In the genomic region with DNA sequence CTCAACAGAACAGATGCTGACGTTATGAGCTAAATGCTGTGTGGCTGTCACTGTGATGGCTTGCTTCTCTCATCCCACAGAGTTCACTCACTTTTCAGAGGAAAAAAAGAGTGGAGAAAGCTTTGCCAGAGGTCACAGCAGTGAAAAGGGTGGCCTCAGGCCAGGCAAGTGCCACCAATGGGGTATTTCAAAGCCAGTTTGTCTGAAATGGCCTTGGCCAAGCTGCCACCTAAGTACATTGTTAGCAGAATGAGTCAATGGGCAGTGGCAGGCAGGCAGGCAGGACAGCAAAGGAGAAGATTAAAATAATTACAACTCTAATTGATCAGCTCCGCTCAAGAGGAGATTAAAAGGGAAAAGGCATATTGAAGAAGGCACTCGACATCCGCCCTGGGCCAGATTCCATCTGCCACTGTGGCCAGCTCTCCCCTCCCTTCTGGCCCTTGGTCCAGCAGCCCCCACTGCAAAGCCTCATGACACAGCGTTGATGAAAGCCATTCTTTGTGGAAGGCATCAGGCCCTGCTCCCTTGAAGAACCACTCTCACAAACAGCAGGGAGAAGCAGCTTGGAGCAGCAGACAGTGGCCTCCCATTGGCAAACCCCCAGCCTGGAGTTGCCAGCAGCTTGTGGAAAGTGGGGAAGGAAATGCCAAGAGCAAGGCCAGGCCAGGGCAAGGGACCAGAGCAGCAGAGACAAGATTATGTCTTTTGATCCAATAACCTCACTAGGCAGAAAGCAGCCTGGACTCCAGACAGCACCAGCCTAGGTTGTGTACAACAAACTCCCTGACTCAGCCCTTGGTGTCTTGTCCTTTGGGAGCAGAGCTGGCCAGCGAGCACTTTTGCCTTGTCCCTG, we compare ENCODE assay signal across 8 mouse cellular contexts.
DNase-seq lines count a peak whose midpoint lies in the region; ATAC-seq and TF ChIP-seq lines count a peak whose summit lies in the region.

No protein-coding gene starts in this region.

- H3K4me3 ChIP-seq in heart, adult 2 months: no peak overlapping the region
- no peak overlapping the region for H3K4me3 ChIP-seq in heart, embryonic 10.5 days
- H3K4me3 ChIP-seq in gastrocnemius, adult 2 months: no peak overlapping the region
- H3K4me3 ChIP-seq in midbrain, embryonic 12.5 days: no peak overlapping the region

- no peak for TF ChIP-seq EP300 in heart, adult 2 months (IDR thresholded peaks at IDR 0.05; ENCODE audit: insufficient read depth, low read depth, low read length)

- intact Hi-C loops in heart, adult 2 months (cut with DNase I): no loop called here
- intact Hi-C loops in gastrocnemius, adult 2 months (cut with DNase I): no loop called here

- no peak for TF ChIP-seq POLR2A in heart, adult 2 months (IDR thresholded peaks at IDR 0.05; ENCODE audit: insufficient read depth, low read depth, low read length)

- peak; percentile 86 for ATAC-seq in midbrain, embryonic 12.5 days (ENCODE audit: low FRiP score, low read depth)

- no peak overlapping the region for H3K4me2 ChIP-seq in midbrain, embryonic 12.5 days (replicated peaks)

- H3K4me1 ChIP-seq in heart, adult 2 months (ENCODE audit: control insufficient read depth, insufficient read depth, low read length): peaks cover 1% of the 10 kb centered on the region; the same call in 1 of the 2 replicates
- no peaks in the 10 kb centered on the region for H3K4me1 ChIP-seq in heart, embryonic 10.5 days
- peaks cover 7% of the 10 kb centered on the region for H3K4me1 ChIP-seq in midbrain, embryonic 12.5 days

- 64% methylated on average over 6 of the region's 6 CpGs for WGBS in heart, adult 2 months
- WGBS in heart, embryonic 10.5 days: 71% methylated on average over 6 of the region's 6 CpGs
- 40% methylated on average over 6 of the region's 6 CpGs for WGBS in midbrain, embryonic 12.5 days

- H3K27me3 ChIP-seq in heart, adult 2 months (ENCODE audit: control insufficient read depth, insufficient read depth, low read length): no peaks in the 10 kb centered on the region
- H3K27me3 ChIP-seq in heart, embryonic 10.5 days (ENCODE audit: insufficient read depth, poor library complexity, severe bottlenecking): no peaks in the 10 kb centered on the region
- 0 out of 2 replicates have a peak, but pooled peaks cover 5% of the 10 kb centered on the region for H3K27me3 ChIP-seq in midbrain, embryonic 12.5 days

- no peak overlapping the region for H3K9ac ChIP-seq in heart, adult 2 months (ENCODE audit: low read depth, low read length)
- no peak overlapping the region for H3K9ac ChIP-seq in midbrain, embryonic 12.5 days (replicated peaks)

- no peaks in the 10 kb centered on the region for H3K9me3 ChIP-seq in heart, embryonic 10.5 days
- no peaks in the 10 kb centered on the region for H3K9me3 ChIP-seq in midbrain, embryonic 12.5 days

- H3K79me2 ChIP-seq in heart, adult 2 months (replicated peaks; ENCODE audit: control insufficient read depth, insufficient read depth, low read length): no peaks in the 10 kb centered on the region

- no peak overlapping the region for H3K27ac ChIP-seq in heart, adult 2 months
- H3K27ac ChIP-seq in heart, embryonic 10.5 days: no peak overlapping the region
- peak overlapping the region; percentile 51; the same call in 1 of the 2 replicates for H3K27ac ChIP-seq in gastrocnemius, adult 2 months
- no peak overlapping the region for H3K27ac ChIP-seq in midbrain, embryonic 12.5 days (replicated peaks)

- DNase-seq in heart, adult 2 months: peak; percentile 43 to 51
- no peak for DNase-seq in heart, embryonic 10.5 days (ENCODE audit: low spot score)
- DNase-seq in cerebellum, adult 11-12 months: peak; percentile 96
- DNase-seq in gastrocnemius, adult 2 months: peak; percentile 74
- peak; percentile 52 to 58 for DNase-seq in layer of hippocampus, adult 8-10 months (ENCODE audit: low spot score in 2 of 2)
- DNase-seq in urinary bladder, postnatal 25 days (ENCODE audit: low spot score): peak; percentile 5
- DNase-seq in thymus, postnatal 10 days (ENCODE audit: low spot score in 2 of 2): no peak

- no peaks in the 10 kb centered on the region for H3K36me3 ChIP-seq in heart, adult 2 months (ENCODE audit: control insufficient read depth, insufficient read depth, low read length)
- no peaks in the 10 kb centered on the region for H3K36me3 ChIP-seq in heart, embryonic 10.5 days
- no peaks in the 10 kb centered on the region for H3K36me3 ChIP-seq in midbrain, embryonic 12.5 days

- no peak for TF ChIP-seq CTCF in heart, adult 2 months (IDR thresholded peaks at IDR 0.05)
- no peak for TF ChIP-seq CTCF in gastrocnemius, adult 2 months (IDR thresholded peaks at IDR 0.05)

Comparison
In these comparisons a context has a peak if more than half of its experiments do, and no peak if none do; other contexts are left out.
1. DNase-seq: peak in heart, adult 2 months (2 of 2), cerebellum, adult 11-12 months (single experiment), gastrocnemius, adult 2 months (single experiment), layer of hippocampus, adult 8-10 months (2 of 2) and urinary bladder, postnatal 25 days (single experiment); none in heart, embryonic 10.5 days (single experiment) and thymus, postnatal 10 days (0 of 2).